Mouse (Mus musculus): ENCODE measurements around the gene Capza1. TPM values are rescaled to one million over a fixed set of nuclear protein-coding genes. Genes with fewer than 3 reads are reported as not detected.

The Capza1 gene
- polyA plus RNA-seq, 2 experiments = 88.6 to 198 TPM

DNA sequence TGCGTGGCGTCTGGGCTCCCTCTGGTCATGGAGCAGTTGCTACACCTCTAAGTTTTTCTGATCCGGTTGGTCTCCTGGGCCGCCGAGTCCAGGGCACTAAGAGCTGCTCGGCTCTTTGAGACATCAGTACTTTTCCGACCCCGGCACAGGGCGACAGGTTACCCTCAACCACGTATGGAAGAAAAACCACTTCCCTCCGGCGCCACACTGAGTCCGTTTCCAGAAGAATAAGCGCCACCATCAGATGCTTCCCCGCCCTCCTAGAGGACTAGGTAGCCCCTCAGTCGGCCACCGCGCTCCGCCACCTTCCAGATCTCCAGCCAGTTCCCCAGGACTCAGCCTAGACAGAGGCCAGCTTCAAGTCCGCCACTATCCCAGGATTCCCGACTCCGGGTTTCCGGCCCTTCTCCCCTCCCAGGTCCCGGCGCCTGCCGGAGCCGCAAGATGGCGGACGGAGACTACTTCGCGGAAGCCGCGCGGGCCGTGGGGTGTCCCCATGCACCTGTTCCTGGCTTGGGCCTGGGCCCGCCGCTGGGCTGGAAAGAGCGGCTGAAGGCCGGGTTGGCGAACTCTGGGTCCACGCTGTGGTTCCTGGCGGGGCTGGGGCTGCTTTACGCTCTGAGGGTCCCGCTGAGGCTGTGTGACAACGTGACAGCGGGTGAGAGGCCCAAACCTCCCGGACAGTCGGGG lies 491 bp upstream of the Capza1 start:
- 1% methylated on average over 47 of the region's 48 CpGs for WGBS
- H3K27me3 ChIP-seq (ENCODE audit: control insufficient read depth, insufficient read depth, low read length) = no peaks in the 10 kb centered on the region
- peaks cover 22% of the 10 kb centered on the region for H3K4me1 ChIP-seq (ENCODE audit: control insufficient read depth, insufficient read depth, low read length)
- H3K9me3 ChIP-seq (ENCODE audit: control insufficient read depth, low read length) = no peaks in the 10 kb centered on the region
- H3K27ac ChIP-seq (replicated peaks; ENCODE audit: low read depth, low read length) = peak overlapping the region; percentile 91
- H3K36me3 ChIP-seq (ENCODE audit: control insufficient read depth, insufficient read depth, low read length) = peaks cover 11% of the 10 kb centered on the region
- TF ChIP-seq POLR2A (IDR thresholded peaks at IDR 0.05; ENCODE audit: borderline replicate concordance, extremely low read depth, insufficient read depth, insufficient read length) = peak; percentile 95; the same call in 1 of the 2 replicates
- ATAC-seq (ENCODE audit: low FRiP score, low read depth) (peak; percentile 90), DNase-seq (ENCODE audit: low spot score) (peak; percentile 84)
- peak overlapping the region; percentile 92 for H3K9ac ChIP-seq (ENCODE audit: low read depth, low read length, severe bottlenecking)
- H3K4me3 ChIP-seq (replicated peaks; ENCODE audit: low read length) = peak overlapping the region; percentile 94
- peak overlapping the region; percentile 76 for H3K4me2 ChIP-seq (replicated peaks; ENCODE audit: low read depth, low read length, severe bottlenecking)

DNA sequence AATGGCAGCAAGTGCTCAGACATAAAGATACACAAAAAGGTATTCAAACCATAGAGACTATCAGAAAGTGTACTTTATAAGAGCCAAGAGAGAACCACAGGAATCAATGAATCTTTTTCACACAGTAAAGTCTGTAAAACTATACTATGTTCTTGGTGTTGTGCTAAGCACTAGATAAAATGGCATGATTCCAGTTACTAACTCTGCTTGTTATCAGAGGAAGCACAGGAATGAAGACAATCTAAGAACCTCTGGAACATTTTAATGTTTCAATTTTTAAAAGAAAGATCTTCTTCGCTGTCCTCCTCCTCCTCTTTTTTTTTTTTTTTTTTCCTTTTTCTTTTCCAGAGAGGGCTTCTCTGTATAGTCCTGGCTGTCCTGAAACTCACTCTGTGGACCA lies 5.7 kb downstream of the Capza1 start:
- Histone ChIP-seq H3K4me3 (replicated peaks; ENCODE audit: low read length) (no peak overlapping the region), H3K4me1 (ENCODE audit: control insufficient read depth, insufficient read depth, low read length) (peaks cover 14% of the 10 kb centered on the region), H3K27ac (replicated peaks; ENCODE audit: low read depth, low read length) (no peak overlapping the region), H3K9me3 (ENCODE audit: control insufficient read depth, low read length) (no peaks in the 10 kb centered on the region), H3K9ac (ENCODE audit: low read depth, low read length, severe bottlenecking) (no peak overlapping the region), H3K4me2 (replicated peaks; ENCODE audit: low read depth, low read length, severe bottlenecking) (no peak overlapping the region), H3K27me3 (ENCODE audit: control insufficient read depth, insufficient read depth, low read length) (no peaks in the 10 kb centered on the region), H3K36me3 (ENCODE audit: control insufficient read depth, insufficient read depth, low read length) (peaks cover 12% of the 10 kb centered on the region; the same call in 1 of the 2 replicates)
- no peak for DNase-seq (ENCODE audit: low spot score)
- no peak for ATAC-seq (ENCODE audit: low FRiP score, low read depth)
- 95% methylated on average over 1 of the region's 1 CpGs for WGBS
- TF ChIP-seq POLR2A (IDR thresholded peaks at IDR 0.05; ENCODE audit: borderline replicate concordance, extremely low read depth, insufficient read depth, insufficient read length) = no peak

- H3K4me3 ChIP-seq (replicated peaks; ENCODE audit: low read length) = no peak overlapping the region
- H3K27ac ChIP-seq (replicated peaks; ENCODE audit: low read depth, low read length) = no peak overlapping the region
- no peak overlapping the region for H3K9ac ChIP-seq (ENCODE audit: low read depth, low read length, severe bottlenecking)
- ATAC-seq (ENCODE audit: low FRiP score, low read depth) (no peak), DNase-seq (ENCODE audit: low spot score) (no peak)
- no peaks in the 10 kb centered on the region for H3K4me1 ChIP-seq (ENCODE audit: control insufficient read depth, insufficient read depth, low read length)
- H3K9me3 ChIP-seq (ENCODE audit: control insufficient read depth, low read length) = no peaks in the 10 kb centered on the region
- H3K4me2 ChIP-seq (replicated peaks; ENCODE audit: low read depth, low read length, severe bottlenecking) = no peak overlapping the region
- 73% methylated on average over 1 of the region's 1 CpGs for WGBS
- peaks cover 12% of the 10 kb centered on the region; the same call in 1 of the 2 replicates for H3K36me3 ChIP-seq (ENCODE audit: control insufficient read depth, insufficient read depth, low read length)
- no peak for TF ChIP-seq POLR2A (IDR thresholded peaks at IDR 0.05; ENCODE audit: borderline replicate concordance, extremely low read depth, insufficient read depth, insufficient read length)
- H3K27me3 ChIP-seq (ENCODE audit: control insufficient read depth, insufficient read depth, low read length) = no peaks in the 10 kb centered on the region
These were observed 8.2 kb downstream of the Capza1 start for GRCm38 (mm10) chr3:104856106-104856505.

- H3K27me3 ChIP-seq (ENCODE audit: control insufficient read depth, insufficient read depth, low read length) = no peaks in the 10 kb centered on the region
- H3K4me2 ChIP-seq (replicated peaks; ENCODE audit: low read depth, low read length, severe bottlenecking) = no peak overlapping the region
- H3K4me3 ChIP-seq (replicated peaks; ENCODE audit: low read length) = no peak overlapping the region
- no peak overlapping the region for H3K27ac ChIP-seq (replicated peaks; ENCODE audit: low read depth, low read length)
- no peak for TF ChIP-seq POLR2A (IDR thresholded peaks at IDR 0.05; ENCODE audit: borderline replicate concordance, extremely low read depth, insufficient read depth, insufficient read length)
- no peak overlapping the region for H3K9ac ChIP-seq (ENCODE audit: low read depth, low read length, severe bottlenecking)
- H3K9me3 ChIP-seq (ENCODE audit: control insufficient read depth, low read length) = no peaks in the 10 kb centered on the region
- DNase-seq (ENCODE audit: low spot score) (no peak), ATAC-seq (ENCODE audit: low FRiP score, low read depth) (no peak)
- peaks cover 12% of the 10 kb centered on the region; the same call in 1 of the 2 replicates for H3K36me3 ChIP-seq (ENCODE audit: control insufficient read depth, insufficient read depth, low read length)
- no peaks in the 10 kb centered on the region for H3K4me1 ChIP-seq (ENCODE audit: control insufficient read depth, insufficient read depth, low read length)
These were observed 9.4 kb downstream of the Capza1 start for GRCm38 (mm10) chr3:104854866-104855265.

DNA sequence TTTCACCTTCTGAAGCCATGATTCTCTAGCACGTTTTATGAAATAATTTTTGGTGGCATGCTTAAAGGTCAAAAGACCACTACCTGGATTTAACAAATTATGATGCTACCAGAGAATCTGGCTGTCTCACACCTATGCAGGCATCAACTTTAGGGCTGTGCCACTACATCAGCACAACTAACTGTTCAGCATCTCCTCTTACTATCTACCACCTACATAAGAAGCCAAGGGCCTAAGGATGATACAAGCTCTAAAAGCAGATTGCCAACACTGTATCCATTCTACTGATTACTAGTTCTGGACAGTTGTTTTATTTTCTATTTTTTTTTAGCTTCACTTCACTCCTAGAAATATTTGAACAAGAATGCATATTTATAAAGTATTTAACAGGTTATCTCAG lies 9.8 kb downstream of the Capza1 start:
- WGBS = 88% methylated on average over 1 of the region's 1 CpGs
- H3K36me3 ChIP-seq (ENCODE audit: control insufficient read depth, insufficient read depth, low read length) = peaks cover 12% of the 10 kb centered on the region; the same call in 1 of the 2 replicates
- H3K4me1 ChIP-seq (ENCODE audit: control insufficient read depth, insufficient read depth, low read length) = no peaks in the 10 kb centered on the region
- no peak for TF ChIP-seq POLR2A (IDR thresholded peaks at IDR 0.05; ENCODE audit: borderline replicate concordance, extremely low read depth, insufficient read depth, insufficient read length)
- ATAC-seq (ENCODE audit: low FRiP score, low read depth) (no peak), DNase-seq (ENCODE audit: low spot score) (no peak)
- no peaks in the 10 kb centered on the region for H3K27me3 ChIP-seq (ENCODE audit: control insufficient read depth, insufficient read depth, low read length)
- no peak overlapping the region for H3K4me2 ChIP-seq (replicated peaks; ENCODE audit: low read depth, low read length, severe bottlenecking)
- H3K9ac ChIP-seq (ENCODE audit: low read depth, low read length, severe bottlenecking) = no peak overlapping the region
- H3K4me3 ChIP-seq (replicated peaks; ENCODE audit: low read length) = no peak overlapping the region
- no peak overlapping the region for H3K27ac ChIP-seq (replicated peaks; ENCODE audit: low read depth, low read length)
- no peaks in the 10 kb centered on the region for H3K9me3 ChIP-seq (ENCODE audit: control insufficient read depth, low read length)
